Mouse (Mus musculus) kidney, embryonic 14.5 days (tissue): Measurements from ENCODE around the gene Rin3. TPM values are rescaled to one million over a fixed set of nuclear protein-coding genes. Genes with fewer than 3 reads are reported as not detected.
A peak's percentile ranks its signal among the peaks of the same experiment; 100 is the strongest.

Experiments
- ATAC-seq: fragments of 200-750 bp; cut with Nextera tagmentation; 2 replicates; pipeline ENCODE4 v1.8.0; 2017; ENCODE audit warnings: moderate number of reproducible peaks, mild to moderate bottlenecking, moderate TSS enrichment, moderate library complexity; ENCODE audit not compliant: low FRiP score, low TSS enrichment
- H3K27ac ChIP-seq: fragments of 300-500 bp; sonication (generic); 2 replicates; pipeline ENCODE4 v1.5.1; 2014; ENCODE audit warnings: low read depth, mild to moderate bottlenecking, low read length, moderate library complexity, mixed read lengths
- H3K27me3 ChIP-seq: fragments of 300-500 bp; sonication (generic); 2 replicates; pipeline ENCODE4 v1.6.1; 2014; ENCODE audit warnings: mild to moderate bottlenecking, low read length; ENCODE audit not compliant: control insufficient read depth, insufficient read depth
- H3K36me3 ChIP-seq: fragments of 300-500 bp; sonication (generic); 2 replicates; pipeline ENCODE4 v1.6.1; 2014; ENCODE audit warnings: low read length, mixed read lengths; ENCODE audit not compliant: control insufficient read depth, insufficient read depth
- H3K4me1 ChIP-seq: fragments of 300-500 bp; sonication (generic); 2 replicates; pipeline ENCODE4 v1.6.1; 2014; ENCODE audit warnings: low read length, mixed read lengths; ENCODE audit not compliant: control insufficient read depth, insufficient read depth
- H3K4me2 ChIP-seq: fragments of 300-500 bp; sonication (generic); replicated peaks from 2 replicates; pipeline ENCODE4 v1.6.1; 2014; ENCODE audit warnings: low read depth, mild to moderate bottlenecking, low read length
- H3K4me3 ChIP-seq: fragments of 300-500 bp; sonication (generic); 2 replicates; pipeline ENCODE4 v1.5.1; 2014; ENCODE audit warnings: mild to moderate bottlenecking, low read length
- H3K9ac ChIP-seq: fragments of 300-500 bp; sonication (generic); 2 replicates; pipeline ENCODE4 v1.6.1; 2014; ENCODE audit warnings: low read depth, mild to moderate bottlenecking, low read length, moderate library complexity
- H3K9me3 ChIP-seq: fragments of 300-500 bp; sonication (generic); 2 replicates; pipeline ENCODE4 v1.6.1; 2016; ENCODE audit warnings: low read length; ENCODE audit not compliant: control insufficient read depth
- WGBS: fragments of 180-500 bp; shearing (Covaris S2); extraction: QIAGEN DNeasy Blood & Tissue Kit; methylation state at CpG from one replicate; pipeline ENCODE4 v1.1.7; 2014; 5-methylcytosine and 5-hydroxymethylcytosine counted together
- polyA plus RNA-seq: library from polyadenylated mRNA; unstranded; fragments of >200 nt; fragmentation: Nextera tagmentation; extraction: Ambion mirVana; gene quantifications from 2 replicates; pipeline ENCODE4 v1.2.1, GENCODE M21; 2014

The Rin3 gene
- polyA plus RNA-seq, 1 experiment from 2014 or later, result 9.2 TPM

DNA sequence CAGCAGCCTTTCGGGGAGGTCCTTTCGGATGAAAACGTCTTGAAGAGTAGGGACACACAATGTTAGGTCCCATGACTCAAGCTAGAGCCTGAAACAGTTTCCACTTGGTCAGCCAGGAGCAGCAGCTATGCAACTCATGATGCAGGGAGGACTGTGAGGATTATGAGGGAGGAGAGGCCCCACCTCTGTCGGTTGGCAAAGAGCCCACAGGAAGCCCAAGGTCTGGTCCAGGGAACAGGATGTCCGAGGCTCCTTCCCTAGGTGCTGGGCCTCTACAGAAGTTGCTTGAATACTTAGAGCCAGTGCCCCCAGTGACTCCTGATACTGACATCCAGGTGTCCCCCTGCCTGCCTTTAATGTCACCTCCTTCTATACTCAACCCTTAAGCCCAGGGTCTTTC lies 28.6 kb downstream of the Rin3 start:
- Histone ChIP-seq H3K36me3 (peaks cover 7% of the 10 kb centered on the region; the same call in 1 of the 2 replicates), H3K27me3 (no peaks in the 10 kb centered on the region), H3K4me3 (no peak overlapping the region), H3K27ac (no peak overlapping the region), H3K9ac (no peak overlapping the region), H3K9me3 (no peaks in the 10 kb centered on the region), H3K4me1 (peaks cover 14% of the 10 kb centered on the region), H3K4me2 (no peak overlapping the region)
- 83% methylated on average over 5 of the region's 5 CpGs for WGBS
- ATAC-seq, result no peak

DNA sequence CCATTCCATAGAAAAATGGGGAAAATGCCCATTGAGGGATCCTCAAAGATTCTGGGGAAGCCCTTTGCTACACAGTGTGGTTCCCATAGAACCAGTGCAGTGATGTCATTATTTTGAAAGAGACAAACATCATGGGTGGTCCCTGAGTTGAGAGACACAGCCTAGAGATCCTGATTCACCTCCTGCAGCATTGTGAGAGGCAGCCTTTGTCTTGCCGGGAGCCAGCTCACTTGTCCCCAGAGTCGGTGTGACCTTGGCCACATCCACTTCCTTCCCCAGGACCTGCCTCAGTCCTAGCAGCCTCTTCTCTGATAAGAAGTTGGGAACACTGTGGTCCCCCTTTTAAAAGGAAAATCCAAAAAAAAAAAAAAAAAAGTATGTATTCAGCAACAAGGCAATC lies 36.3 kb downstream of the Rin3 start:
- H3K4me2 ChIP-seq, result no peak overlapping the region
- 70% methylated on average over 2 of the region's 2 CpGs for WGBS
- no peaks in the 10 kb centered on the region for H3K9me3 ChIP-seq
- no peak overlapping the region for H3K27ac ChIP-seq
- no peaks in the 10 kb centered on the region for H3K27me3 ChIP-seq
- peaks cover 7% of the 10 kb centered on the region; the same call in 1 of the 2 replicates for H3K36me3 ChIP-seq
- H3K4me1 ChIP-seq, result 0 out of 2 replicates have a peak, but pooled peaks cover 4% of the 10 kb centered on the region
- no peak for ATAC-seq
- no peak overlapping the region for H3K4me3 ChIP-seq
- H3K9ac ChIP-seq, result no peak overlapping the region

DNA sequence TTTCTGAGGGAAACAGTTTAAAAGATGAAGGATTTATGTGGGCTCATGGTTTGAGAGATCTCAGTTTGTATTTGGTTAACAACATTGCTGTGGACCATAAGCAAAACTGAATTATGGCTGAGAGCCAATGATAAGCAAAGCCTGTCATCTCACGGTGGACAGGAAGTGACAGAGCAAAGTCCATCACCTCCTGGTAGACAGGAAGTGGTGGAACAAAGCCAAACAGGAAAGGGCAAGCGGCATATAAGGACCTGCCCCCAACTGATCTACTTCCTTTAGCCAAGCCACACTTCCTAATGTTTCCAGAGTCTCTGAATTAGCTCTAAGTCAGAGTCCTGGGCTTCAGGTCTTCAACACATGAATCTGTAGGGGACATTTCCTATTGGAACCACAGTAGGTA lies 37.1 kb downstream of the Rin3 start:
- no peak overlapping the region for H3K4me3 ChIP-seq
- WGBS, result 66% methylated on average over 2 of the region's 2 CpGs
- no peaks in the 10 kb centered on the region for H3K27me3 ChIP-seq
- peaks cover 3% of the 10 kb centered on the region; the same call in 1 of the 2 replicates for H3K36me3 ChIP-seq
- no peaks in the 10 kb centered on the region for H3K9me3 ChIP-seq
- H3K9ac ChIP-seq, result no peak overlapping the region
- ATAC-seq, result peak; percentile 68; the same call in 1 of the 2 replicates
- H3K4me2 ChIP-seq, result no peak overlapping the region
- H3K27ac ChIP-seq, result peak overlapping the region; percentile 59; the same call in 1 of the 2 replicates
- 0 out of 2 replicates have a peak, but pooled peaks cover 4% of the 10 kb centered on the region for H3K4me1 ChIP-seq

DNA sequence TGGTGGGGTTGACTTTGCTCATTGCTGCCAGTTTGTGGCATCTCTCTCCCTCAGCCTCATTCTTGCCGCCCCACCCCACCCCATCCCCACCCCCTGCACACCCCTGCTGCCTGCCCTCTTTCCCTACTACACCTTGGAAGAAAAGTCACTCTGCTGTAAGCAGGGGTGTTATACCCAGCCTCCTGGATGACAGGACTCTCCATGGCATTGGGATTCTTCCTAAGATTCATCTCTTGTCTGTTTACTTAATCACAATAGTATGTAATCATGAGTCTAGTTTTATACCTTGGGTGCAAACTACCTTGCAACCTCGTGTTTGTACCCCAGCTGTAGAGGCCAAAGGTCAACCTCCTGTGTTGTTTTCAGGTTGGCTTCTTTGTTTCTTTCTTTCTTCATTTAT lies 37.5 kb downstream of the Rin3 start:
- Histone ChIP-seq H3K4me2 (no peak overlapping the region), H3K27me3 (no peaks in the 10 kb centered on the region), H3K4me1 (0 out of 2 replicates have a peak, but pooled peaks cover 4% of the 10 kb centered on the region), H3K9me3 (no peaks in the 10 kb centered on the region), H3K4me3 (no peak overlapping the region), H3K27ac (peak overlapping the region; percentile 59; the same call in 1 of the 2 replicates), H3K36me3 (peaks cover under 1% of the 10 kb centered on the region; the same call in 1 of the 2 replicates), H3K9ac (no peak overlapping the region)
- ATAC-seq, result 0 out of 2 replicates have a peak, but pooled peaks have one; percentile 16
- WGBS, result 71% methylated on average over 2 of the region's 2 CpGs

DNA sequence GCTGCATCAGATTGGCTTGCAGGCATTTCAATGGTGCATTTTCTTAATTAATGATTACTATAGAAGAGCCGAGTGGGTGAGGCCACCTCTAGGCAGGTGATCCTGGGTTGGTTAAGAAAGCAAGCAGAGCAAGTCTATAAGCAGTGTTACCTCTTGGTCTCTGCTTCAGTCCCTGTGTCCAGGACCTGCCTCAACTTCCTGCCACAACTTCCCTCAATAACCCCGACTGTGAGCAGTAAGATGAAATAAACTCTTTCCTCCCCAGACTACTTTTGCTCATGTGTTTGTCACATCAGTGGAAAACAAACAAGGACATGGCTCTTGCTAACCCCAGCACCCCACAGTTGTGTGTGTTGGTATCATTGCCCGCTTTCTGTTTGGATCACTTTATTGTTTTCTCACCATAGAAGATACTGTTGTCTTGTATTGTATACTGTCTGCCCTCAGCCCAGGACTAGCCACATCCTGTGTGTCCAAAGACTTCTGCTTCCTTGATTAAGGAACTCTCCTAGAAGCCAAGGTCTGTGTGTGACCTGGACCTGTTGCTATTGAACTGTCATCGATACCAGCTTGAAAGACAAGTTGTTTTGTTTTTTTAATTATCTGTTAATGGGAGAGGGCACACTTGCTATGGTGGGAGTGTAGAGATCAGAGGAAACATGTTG lies 38.3 kb downstream of the Rin3 start:
- 71% methylated on average over 4 of the region's 4 CpGs for WGBS
- H3K27ac ChIP-seq, result no peak overlapping the region
- no peak for ATAC-seq
- H3K9me3 ChIP-seq, result no peaks in the 10 kb centered on the region
- H3K27me3 ChIP-seq, result no peaks in the 10 kb centered on the region
- 0 out of 2 replicates have a peak, but pooled peaks cover 4% of the 10 kb centered on the region for H3K4me1 ChIP-seq
- H3K4me2 ChIP-seq, result no peak overlapping the region
- no peak overlapping the region for H3K9ac ChIP-seq
- no peak overlapping the region for H3K4me3 ChIP-seq
- no peaks in the 10 kb centered on the region; the same call in 1 of the 2 replicates for H3K36me3 ChIP-seq

DNA sequence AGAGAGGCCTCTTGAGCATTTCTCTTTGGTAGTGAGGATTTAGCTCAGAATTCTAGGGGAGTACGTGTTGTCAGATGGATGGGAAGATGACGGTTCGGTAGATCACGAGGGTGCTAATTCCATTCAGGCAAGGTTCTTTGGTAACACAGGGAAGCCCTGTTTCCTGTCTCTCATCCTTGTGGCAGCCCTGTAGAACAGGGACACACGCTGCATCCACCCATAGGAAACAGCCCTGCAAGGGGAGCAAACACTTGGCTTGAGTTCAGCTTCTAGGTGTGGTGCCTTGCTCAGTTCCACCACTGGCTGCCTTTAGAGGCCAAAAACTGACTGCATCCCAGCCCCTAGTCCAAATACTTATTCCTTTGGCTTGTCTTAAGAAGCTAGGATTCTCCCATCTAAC lies 39.0 kb downstream of the Rin3 start:
- no peaks in the 10 kb centered on the region for H3K27me3 ChIP-seq
- 0 out of 2 replicates have a peak, but pooled peaks cover 4% of the 10 kb centered on the region for H3K4me1 ChIP-seq
- no peak overlapping the region for H3K27ac ChIP-seq
- no peak for ATAC-seq
- no peaks in the 10 kb centered on the region for H3K9me3 ChIP-seq
- WGBS, result 79% methylated on average over 5 of the region's 5 CpGs
- no peaks in the 10 kb centered on the region; the same call in 1 of the 2 replicates for H3K36me3 ChIP-seq
- no peak overlapping the region for H3K4me3 ChIP-seq
- no peak overlapping the region for H3K4me2 ChIP-seq
- no peak overlapping the region for H3K9ac ChIP-seq

DNA sequence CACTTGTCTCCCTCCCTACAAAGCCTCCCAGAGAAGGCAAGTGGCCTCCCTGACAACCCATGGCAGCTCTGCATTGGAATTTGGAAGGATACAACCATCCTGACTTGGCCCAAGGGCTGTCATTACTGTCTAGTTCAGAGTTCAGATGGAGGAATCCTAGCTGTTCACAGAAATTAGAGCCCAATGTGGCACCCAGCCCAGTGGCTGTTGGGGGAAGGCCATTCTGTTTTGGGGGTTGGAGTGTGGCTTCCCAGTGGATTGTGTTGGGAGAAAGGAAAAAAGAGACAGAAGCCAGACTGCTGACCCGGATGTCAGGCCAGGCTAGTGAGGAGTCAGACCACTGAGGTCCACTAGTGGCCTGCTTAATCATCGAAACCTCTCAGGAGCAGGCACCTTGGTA lies 40.5 kb downstream of the Rin3 start:
- Histone ChIP-seq H3K4me3 (no peak overlapping the region), H3K4me1 (0 out of 2 replicates have a peak, but pooled peaks cover 4% of the 10 kb centered on the region), H3K9ac (no peak overlapping the region), H3K27me3 (no peaks in the 10 kb centered on the region), H3K9me3 (no peaks in the 10 kb centered on the region), H3K27ac (peak overlapping the region; percentile 1; the same call in 1 of the 2 replicates), H3K36me3 (no peaks in the 10 kb centered on the region; the same call in 1 of the 2 replicates), H3K4me2 (no peak overlapping the region)
- 90% methylated on average over 2 of the region's 2 CpGs for WGBS
- no peak for ATAC-seq

DNA sequence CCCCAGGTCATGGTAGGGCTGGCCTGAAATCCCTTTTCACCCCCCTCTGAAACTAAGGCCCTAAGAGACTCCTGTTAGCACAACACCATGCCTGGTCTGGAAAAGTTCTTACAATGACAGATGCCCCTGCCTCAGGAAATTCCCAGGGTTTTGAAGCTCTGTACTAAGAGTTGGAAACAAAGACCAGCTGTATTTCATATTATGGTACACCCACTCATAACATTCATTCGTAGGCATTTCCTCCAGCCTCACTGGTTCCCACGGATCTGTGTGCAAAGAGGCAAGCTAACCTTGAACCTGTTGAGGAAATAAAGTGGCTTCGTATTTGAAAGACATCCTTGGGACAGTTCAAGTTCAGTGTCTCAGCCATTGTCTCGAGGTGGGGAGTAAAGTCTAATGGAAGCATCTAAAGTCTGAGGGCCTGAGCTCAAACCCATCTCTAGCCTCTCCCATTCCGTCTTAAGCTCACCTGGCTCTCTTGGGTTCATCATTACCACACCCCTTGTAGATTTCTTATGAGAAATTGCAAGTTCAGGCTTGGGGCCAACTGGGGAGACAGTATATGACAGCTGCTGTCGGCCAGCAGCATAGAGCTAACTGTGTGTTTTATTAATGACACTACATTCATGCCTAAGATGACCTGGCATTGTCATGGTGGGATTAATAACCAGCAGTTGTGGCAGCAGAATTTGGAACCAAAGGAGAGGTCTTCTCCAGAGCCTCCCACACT lies 41.5 kb downstream of the Rin3 start:
- H3K9ac ChIP-seq, result no peak overlapping the region
- H3K4me2 ChIP-seq, result no peak overlapping the region
- no peak overlapping the region for H3K4me3 ChIP-seq
- no peaks in the 10 kb centered on the region; the same call in 1 of the 2 replicates for H3K36me3 ChIP-seq
- no peaks in the 10 kb centered on the region for H3K27me3 ChIP-seq
- no peaks in the 10 kb centered on the region for H3K9me3 ChIP-seq
- 0 out of 2 replicates have a peak, but pooled peaks cover 4% of the 10 kb centered on the region for H3K4me1 ChIP-seq
- ATAC-seq, result no peak
- 0 out of 2 replicates have a peak overlapping the region, but pooled peaks have one; percentile 1 for H3K27ac ChIP-seq
- 73% methylated on average over 6 of the region's 6 CpGs for WGBS

DNA sequence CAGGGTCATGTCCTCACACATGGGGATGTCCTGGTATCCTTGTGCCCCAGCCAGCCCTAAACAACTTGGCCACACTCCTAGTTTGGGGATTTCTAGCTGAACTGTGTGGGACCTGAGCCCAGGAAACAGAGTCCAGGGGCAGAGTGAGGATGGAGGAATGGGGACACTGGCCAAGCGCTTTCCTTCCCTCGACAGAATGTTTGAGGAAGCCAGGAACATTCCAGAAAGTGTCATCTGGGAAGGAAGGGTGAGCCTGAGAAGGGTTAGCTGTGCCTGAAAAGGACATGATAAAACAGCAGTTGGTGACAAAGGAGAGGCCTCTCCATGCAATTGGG lies 42.0 kb downstream of the Rin3 start:
- no peak for ATAC-seq

More for the DNA sequence above, 42.0 kb downstream of the Rin3 start:
- H3K27me3 ChIP-seq, result no peaks in the 10 kb centered on the region
- no peak overlapping the region for H3K27ac ChIP-seq
- 0 out of 2 replicates have a peak, but pooled peaks cover 4% of the 10 kb centered on the region for H3K4me1 ChIP-seq
- H3K9ac ChIP-seq, result no peak overlapping the region
- 86% methylated on average over 2 of the region's 2 CpGs for WGBS
- H3K36me3 ChIP-seq, result no peaks in the 10 kb centered on the region; the same call in 1 of the 2 replicates
- H3K9me3 ChIP-seq, result no peaks in the 10 kb centered on the region
- H3K4me3 ChIP-seq, result no peak overlapping the region
- H3K4me2 ChIP-seq, result no peak overlapping the region
